Mouse (Mus musculus): ENCODE results near the gene Tubgcp2. TPM values are rescaled to one million over a fixed set of nuclear protein-coding genes. Genes with fewer than 3 reads are reported as not detected.

Gene Tubgcp2
- 73.9 and 83.4 TPM in 2 replicates for polyA plus RNA-seq (2014; fragmentation: Nextera tagmentation; extraction: Ambion mirVana)

DNA sequence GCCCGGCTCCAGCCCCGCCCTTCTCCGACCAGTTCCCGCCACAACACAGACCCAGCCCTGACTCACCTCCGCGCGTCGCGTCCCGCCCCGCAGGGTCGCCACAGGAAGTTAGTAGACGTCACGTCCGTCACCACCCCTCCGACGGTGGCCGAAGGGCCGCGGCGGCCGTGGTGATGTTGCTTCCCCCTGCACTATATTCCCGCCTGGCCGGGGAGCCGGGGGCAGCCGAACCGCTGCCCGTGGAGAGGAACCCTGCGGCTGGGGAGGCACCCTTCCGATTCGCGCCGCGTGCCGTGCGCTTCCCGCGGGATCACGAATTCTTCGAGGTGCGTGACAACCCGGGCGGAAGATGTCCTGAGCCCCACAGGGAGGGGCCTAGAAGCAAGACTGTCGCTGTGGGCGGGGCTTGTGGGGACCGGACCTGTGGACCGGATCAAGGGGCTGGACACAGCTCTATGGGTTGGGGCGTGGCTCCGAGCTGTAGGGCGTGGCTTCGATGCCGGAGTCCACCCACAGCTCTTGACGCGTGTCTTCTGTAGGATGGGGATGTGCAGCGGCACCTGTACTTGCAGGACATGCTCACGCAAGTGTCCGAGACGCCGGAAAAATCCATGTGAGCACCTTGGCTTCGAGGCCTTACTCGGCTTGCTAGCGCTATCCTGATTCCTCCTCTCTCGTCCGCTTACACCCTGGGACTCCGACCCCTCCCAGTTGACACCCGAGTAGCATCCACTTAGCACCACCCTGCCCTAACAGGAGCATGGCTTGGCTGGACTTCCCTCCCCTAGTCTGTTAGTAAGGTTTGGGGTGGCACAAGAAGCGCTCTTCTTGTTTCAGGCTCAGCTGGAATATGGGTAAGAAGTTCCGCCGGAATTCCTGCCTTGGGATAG is at the start of gene Tubgcp2, which contains the start of gene Zfp511:
TSS of gene Tubgcp2 (minus strand) at position 389 of the 890 bp plus-strand sequence.
TSS of gene Zfp511 (plus strand) at position 111 of the 890 bp plus-strand sequence.
- ATAC-seq (ENCODE audit: insufficient read depth, low FRiP score, low TSS enrichment) (peak; percentile 97), DNase-seq (ENCODE audit: low spot score) (peak; percentile 95)
- Histone ChIP-seq H3K27ac (ENCODE audit: low read depth, low read length) (peak within 1 kb of the TSS; percentile 78), H3K27me3 (ENCODE audit: control insufficient read depth, insufficient read depth, low read length) (no peaks in the 10 kb centered on the region), H3K4me3 (ENCODE audit: low read depth, low read length) (peak within 1 kb of the TSS; percentile 84), H3K4me1 (ENCODE audit: control insufficient read depth, insufficient read depth, low read length) (peaks cover 18% of the 10 kb centered on the region), H3K4me2 (ENCODE audit: low read depth) (peak within 1 kb of the TSS; percentile 92), H3K9me3 (ENCODE audit: control insufficient read depth, low read length) (no peaks in the 10 kb centered on the region), H3K36me3 (ENCODE audit: control insufficient read depth, insufficient read depth, low read length) (peaks cover 9% of the 10 kb centered on the region), H3K9ac (ENCODE audit: low read length) (peak within 1 kb of the TSS; percentile 89)
- 1% methylated on average over 68 of the region's 69 CpGs for WGBS

- Histone ChIP-seq H3K27me3 (ENCODE audit: control insufficient read depth, insufficient read depth, low read length) (peaks cover 24% of the 10 kb centered on the region), H3K4me3 (ENCODE audit: low read depth, low read length) (peak within 1 kb of the TSS; percentile 27), H3K9me3 (ENCODE audit: control insufficient read depth, low read length) (no peaks in the 10 kb centered on the region), H3K36me3 (ENCODE audit: control insufficient read depth, insufficient read depth, low read length) (no peaks in the 10 kb centered on the region), H3K9ac (ENCODE audit: low read length) (peak within 1 kb of the TSS; percentile 18), H3K4me2 (ENCODE audit: low read depth) (peak within 1 kb of the TSS; percentile 50), H3K4me1 (ENCODE audit: control insufficient read depth, insufficient read depth, low read length) (peaks cover 14% of the 10 kb centered on the region), H3K27ac (ENCODE audit: low read depth, low read length) (0 out of 2 replicates have a peak within 1 kb of the TSS, but pooled peaks have one; percentile 29)
- DNase-seq (ENCODE audit: low spot score) (peak; percentile 82), ATAC-seq (ENCODE audit: insufficient read depth, low FRiP score, low TSS enrichment) (peak; percentile 72)
- WGBS = 7% methylated on average over 18 of the region's 18 CpGs
These were observed 45.8 kb upstream of the Tubgcp2 start, which contains the start of gene Caly for GRCm38 (mm10) chr7:140082242-140082678. Gene Caly, minus strand, starts transcription at chr7:140082548.

GRCm38 (mm10) chr7:140081408-140082241 is 45.2 kb upstream of the Tubgcp2 start:
- Histone ChIP-seq H3K9ac (ENCODE audit: low read length) (peak overlapping the region; percentile 18), H3K4me1 (ENCODE audit: control insufficient read depth, insufficient read depth, low read length) (peaks cover 14% of the 10 kb centered on the region), H3K4me2 (ENCODE audit: low read depth) (peak overlapping the region; percentile 50), H3K27me3 (ENCODE audit: control insufficient read depth, insufficient read depth, low read length) (peaks cover 24% of the 10 kb centered on the region), H3K9me3 (ENCODE audit: control insufficient read depth, low read length) (no peaks in the 10 kb centered on the region), H3K27ac (ENCODE audit: low read depth, low read length) (no peak overlapping the region), H3K36me3 (ENCODE audit: control insufficient read depth, insufficient read depth, low read length) (no peaks in the 10 kb centered on the region), H3K4me3 (ENCODE audit: low read depth, low read length) (peak overlapping the region; percentile 27)
- WGBS = 15% methylated on average over 20 of the region's 20 CpGs
- 0 out of 2 replicates have a peak, but pooled peaks have one; percentile 25 for ATAC-seq (ENCODE audit: insufficient read depth, low FRiP score, low TSS enrichment)
- no peak for DNase-seq (ENCODE audit: low spot score)

GRCm38 (mm10) chr7:140080503-140081156 is 44.2 kb upstream of the Tubgcp2 start:
- 3% methylated on average over 24 of the region's 24 CpGs for whole genome bisulfite sequencing
- H3K4me1 ChIP-seq (ENCODE audit: control insufficient read depth, insufficient read depth, low read length) = peaks cover 14% of the 10 kb centered on the region
- peak overlapping the region; percentile 50 for H3K4me2 ChIP-seq (ENCODE audit: low read depth)
- H3K9me3 ChIP-seq (ENCODE audit: control insufficient read depth, low read length) = no peaks in the 10 kb centered on the region
- H3K9ac ChIP-seq (ENCODE audit: low read length) = peak overlapping the region; percentile 23; the same call in 1 of the 2 replicates
- H3K27ac ChIP-seq (ENCODE audit: low read depth, low read length) = peak overlapping the region; percentile 40; the same call in 1 of the 2 replicates
- DNase-seq (ENCODE audit: low spot score) = peak; percentile 91
- H3K27me3 ChIP-seq (ENCODE audit: control insufficient read depth, insufficient read depth, low read length) = peaks cover 24% of the 10 kb centered on the region
- peak overlapping the region; percentile 27 for H3K4me3 ChIP-seq (ENCODE audit: low read depth, low read length)
- ATAC-seq (ENCODE audit: insufficient read depth, low FRiP score, low TSS enrichment) = peak; percentile 80
- no peaks in the 10 kb centered on the region for H3K36me3 ChIP-seq (ENCODE audit: control insufficient read depth, insufficient read depth, low read length)

DNA sequence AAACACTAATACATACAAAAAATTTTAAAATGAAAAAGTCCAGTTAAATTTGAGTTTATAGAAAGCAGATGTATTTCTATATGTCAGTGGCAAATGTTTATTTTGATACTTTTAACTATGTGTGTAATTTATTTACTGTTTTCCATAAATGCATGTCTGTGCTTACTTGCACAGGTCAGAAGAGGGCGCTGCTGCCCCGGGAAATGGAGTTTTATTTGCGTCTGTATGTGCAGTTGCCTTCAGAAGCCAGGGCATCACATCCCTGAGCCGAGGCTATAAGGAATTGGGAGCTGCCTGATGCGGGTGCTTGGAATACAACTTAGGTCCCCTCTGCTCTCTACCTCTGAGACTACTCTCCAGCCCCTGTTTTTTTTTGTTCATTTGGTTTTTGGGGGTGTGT is 42.2 kb upstream of the Tubgcp2 start:
- Histone ChIP-seq H3K36me3 (ENCODE audit: control insufficient read depth, insufficient read depth, low read length) (no peaks in the 10 kb centered on the region), H3K4me2 (ENCODE audit: low read depth) (no peak overlapping the region), H3K9me3 (ENCODE audit: control insufficient read depth, low read length) (no peaks in the 10 kb centered on the region), H3K27ac (ENCODE audit: low read depth, low read length) (no peak overlapping the region), H3K9ac (ENCODE audit: low read length) (no peak overlapping the region), H3K27me3 (ENCODE audit: control insufficient read depth, insufficient read depth, low read length) (peaks cover 24% of the 10 kb centered on the region), H3K4me3 (ENCODE audit: low read depth, low read length) (no peak overlapping the region), H3K4me1 (ENCODE audit: control insufficient read depth, insufficient read depth, low read length) (peaks cover 14% of the 10 kb centered on the region)
- ATAC-seq (ENCODE audit: insufficient read depth, low FRiP score, low TSS enrichment) (no peak), DNase-seq (ENCODE audit: low spot score) (peak; percentile 83)
- WGBS = 5% methylated on average over 5 of the region's 5 CpGs

DNA sequence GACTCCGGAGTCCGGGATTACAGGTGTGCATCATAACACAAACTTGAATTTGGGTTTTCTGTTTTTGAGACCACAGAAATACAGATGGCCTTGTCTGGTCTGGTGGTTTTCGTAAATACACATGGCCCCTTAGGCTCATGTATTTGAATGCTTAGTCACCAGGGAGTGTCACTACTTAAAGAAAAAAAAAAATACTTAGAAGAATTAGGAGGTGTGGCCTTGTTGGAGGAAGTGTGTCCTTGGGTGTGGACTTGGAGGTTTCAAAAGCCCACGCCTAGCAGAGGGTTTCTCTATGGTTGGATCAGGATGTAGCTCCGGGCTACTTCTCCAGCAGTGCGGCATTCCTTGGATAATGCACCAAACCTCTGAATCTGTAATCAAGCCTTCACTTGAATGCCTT is 41.2 kb upstream of the Tubgcp2 start:
- no peaks in the 10 kb centered on the region for H3K36me3 ChIP-seq (ENCODE audit: control insufficient read depth, insufficient read depth, low read length)
- no peak for ATAC-seq (ENCODE audit: insufficient read depth, low FRiP score, low TSS enrichment)
- no peak overlapping the region for H3K4me3 ChIP-seq (ENCODE audit: low read depth, low read length)
- 83% methylated on average over 6 of the region's 6 CpGs for WGBS
- no peak overlapping the region for H3K27ac ChIP-seq (ENCODE audit: low read depth, low read length)
- no peaks in the 10 kb centered on the region for H3K9me3 ChIP-seq (ENCODE audit: control insufficient read depth, low read length)
- peaks cover 14% of the 10 kb centered on the region for H3K4me1 ChIP-seq (ENCODE audit: control insufficient read depth, insufficient read depth, low read length)
- no peak overlapping the region for H3K9ac ChIP-seq (ENCODE audit: low read length)
- no peak overlapping the region for H3K4me2 ChIP-seq (ENCODE audit: low read depth)
- H3K27me3 ChIP-seq (ENCODE audit: control insufficient read depth, insufficient read depth, low read length) = peaks cover 24% of the 10 kb centered on the region
- DNase-seq (ENCODE audit: low spot score) = no peak

DNA sequence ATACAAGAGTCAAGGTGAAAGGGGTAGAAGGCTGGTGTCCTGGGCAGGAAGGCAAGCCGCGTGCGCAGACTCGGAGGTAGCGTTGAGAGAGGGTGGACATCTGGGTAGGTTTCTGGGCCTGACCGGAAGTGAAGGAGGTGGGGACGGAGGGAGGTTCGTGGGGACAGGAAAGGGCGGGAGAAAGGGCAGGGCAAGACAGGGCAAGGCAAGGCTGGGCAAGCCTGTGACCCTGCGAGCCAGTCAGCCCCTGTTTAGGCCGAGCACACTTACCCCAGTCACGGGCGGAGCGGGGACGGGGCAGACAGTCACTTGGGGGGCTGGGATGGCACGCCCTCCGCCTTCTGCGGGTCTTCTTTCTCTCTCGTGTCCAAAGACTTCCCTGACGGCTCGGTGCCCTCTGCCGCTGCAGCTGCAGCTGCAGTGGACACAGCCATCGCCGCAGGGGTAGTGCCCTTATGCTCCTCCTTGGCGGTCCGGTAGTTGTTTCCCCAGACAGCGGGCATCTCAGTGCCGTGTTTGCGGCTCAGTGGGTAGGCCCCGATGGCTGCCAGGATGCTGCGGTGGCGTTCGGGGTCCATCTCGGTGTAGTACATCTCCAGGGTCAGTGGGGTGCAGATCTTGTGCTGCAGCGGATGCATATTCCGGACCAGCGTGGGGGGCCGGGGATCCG is 33.7 kb upstream of the Tubgcp2 start:
- peak overlapping the region; percentile 19; the same call in 1 of the 2 replicates for H3K9ac ChIP-seq (ENCODE audit: low read length)
- 0 out of 2 replicates have a peak overlapping the region, but pooled peaks have one; percentile 3 for H3K4me3 ChIP-seq (ENCODE audit: low read depth, low read length)
- WGBS = 35% methylated on average over 36 of the region's 39 CpGs
- no peaks in the 10 kb centered on the region for H3K36me3 ChIP-seq (ENCODE audit: control insufficient read depth, insufficient read depth, low read length)
- no peak overlapping the region for H3K27ac ChIP-seq (ENCODE audit: low read depth, low read length)
- no peaks in the 10 kb centered on the region for H3K9me3 ChIP-seq (ENCODE audit: control insufficient read depth, low read length)
- DNase-seq (ENCODE audit: low spot score) (no peak), ATAC-seq (ENCODE audit: insufficient read depth, low FRiP score, low TSS enrichment) (no peak)
- H3K4me2 ChIP-seq (ENCODE audit: low read depth) = peak overlapping the region; percentile 32
- H3K27me3 ChIP-seq (ENCODE audit: control insufficient read depth, insufficient read depth, low read length) = no peaks in the 10 kb centered on the region
- H3K4me1 ChIP-seq (ENCODE audit: control insufficient read depth, insufficient read depth, low read length) = no peaks in the 10 kb centered on the region
